Mouse (Mus musculus) MEL (cell line): Measurements from ENCODE around the gene Csde1. TPM values are rescaled to one million over a fixed set of nuclear protein-coding genes. Genes with fewer than 3 reads are reported as not detected.

ENCODE experiments used
- DNase-seq: peaks from one replicate; pipeline ENCODE4 v3.0.0; 2011; ENCODE audit warnings: low read depth, low spot score
- H3K27ac ChIP-seq: 2 replicates; pipeline ENCODE4 v1.5.1; 2012; ENCODE audit warnings: low read depth, mild to moderate bottlenecking, control low read depth, low read length, moderate library complexity; ENCODE audit not compliant: control insufficient read depth
- H3K27me3 ChIP-seq, 2 experiments: fragments of 150-350 bp in 1 of 2; sonication (generic) in 1 of 2; 2 replicates each; pipeline ENCODE4 v1.6.1; 2012; ENCODE audit warnings: low read length in 2 of 2, mild to moderate bottlenecking in 2 of 2, improper control_type of control experiment in 1 of 2, moderate library complexity in 1 of 2; ENCODE audit not compliant: insufficient read depth in 2 of 2, control insufficient read depth in 1 of 2
- H3K36me3 ChIP-seq, 2 experiments: 2 replicates each; pipeline ENCODE4 v1.6.1; 2012 to 2014; ENCODE audit warnings: low read length in 2 of 2, improper control_type of control experiment in 1 of 2, inconsistent platforms in 1 of 2, mild to moderate bottlenecking in 1 of 2; ENCODE audit not compliant: insufficient read depth in 2 of 2, control insufficient read depth in 1 of 2
- H3K4me1 ChIP-seq, 2 experiments: fragments of 150-350 bp in 1 of 2; sonication (generic) in 1 of 2; 2 replicates each; pipeline ENCODE4 v1.6.1; 2012; ENCODE audit warnings: low read length in 2 of 2, improper control_type of control experiment in 1 of 2, mild to moderate bottlenecking in 1 of 2; ENCODE audit not compliant: insufficient read depth in 2 of 2, control insufficient read depth in 1 of 2
- H3K4me3 ChIP-seq, 2 experiments: fragments of 150-350 bp in 1 of 2; sonication (generic) in 1 of 2; 2 replicates each; pipeline ENCODE4 v1.5.1; 2012; ENCODE audit warnings: low read depth in 2 of 2, low read length in 2 of 2, mild to moderate bottlenecking in 2 of 2, moderate library complexity in 2 of 2, control low read depth in 1 of 2, improper control_type of control experiment in 1 of 2; ENCODE audit not compliant: control insufficient read depth in 1 of 2, insufficient read depth in 1 of 2
- H3K79me2 ChIP-seq: 2 replicates; pipeline ENCODE4 v1.6.1; 2012; ENCODE audit warnings: mild to moderate bottlenecking, low read length, moderate library complexity; ENCODE audit not compliant: control insufficient read depth, poor library complexity, insufficient read depth
- H3K9ac ChIP-seq: 2 replicates; pipeline ENCODE4 v1.6.1; 2012; ENCODE audit warnings: low read depth, mild to moderate bottlenecking, control low read depth, low read length, moderate library complexity; ENCODE audit not compliant: control insufficient read depth, poor library complexity, severe bottlenecking
- H3K9me3 ChIP-seq: fragments of 150-350 bp; sonication (generic); replicated peaks from 2 replicates; pipeline ENCODE4 v1.6.1; 2012; ENCODE audit warnings: mild to moderate bottlenecking, low read length, improper control_type of control experiment, moderate library complexity; ENCODE audit not compliant: insufficient read depth
- BHLHE40 ChIP-seq: IDR thresholded peaks from 2 replicates; pipeline ENCODE4 v1.6.1; 2012; ENCODE audit warnings: low read depth, mild to moderate bottlenecking, inconsistent platforms, low read length, improper control_type of control experiment, borderline replicate concordance
- CHD1 ChIP-seq: IDR thresholded peaks from 2 replicates; pipeline ENCODE4 v1.6.1; 2012; ENCODE audit warnings: low read depth, mild to moderate bottlenecking, inconsistent platforms, low read length, improper control_type of control experiment
- CHD2 ChIP-seq: IDR thresholded peaks from 2 replicates; pipeline ENCODE4 v1.6.1; 2011; ENCODE audit warnings: low read length, improper control_type of control experiment
- CTCF ChIP-seq, 3 experiments: IDR thresholded peaks in 2 of 3; conservative IDR thresholded peaks in 1 of 3; 2 replicates each; pipeline ENCODE4 v1.5.1; 2011 to 2012; ENCODE audit warnings: low read length in 3 of 3, low read depth in 2 of 3, mild to moderate bottlenecking in 2 of 3, improper control_type of control experiment in 1 of 3, inconsistent platforms in 1 of 3, mixed read lengths in 1 of 3, moderate library complexity in 1 of 3; ENCODE audit not compliant: control insufficient read depth in 1 of 3, insufficient read depth in 1 of 3, poor library complexity in 1 of 3, severe bottlenecking in 1 of 3
- E2F4 ChIP-seq: IDR thresholded peaks from 2 replicates; pipeline ENCODE4 v1.6.1; 2011; ENCODE audit warnings: low read depth, low read length, improper control_type of control experiment, borderline replicate concordance
- EP300 ChIP-seq, 2 experiments: IDR thresholded peaks; 2 replicates each; pipeline ENCODE4 v1.6.1; 2011; ENCODE audit warnings: improper control_type of control experiment in 2 of 2, low read length in 2 of 2, low read depth in 1 of 2, mild to moderate bottlenecking in 1 of 2
- ETS1 ChIP-seq: IDR thresholded peaks from 2 replicates; pipeline ENCODE4 v1.6.1; 2012; ENCODE audit warnings: low read depth, mild to moderate bottlenecking, inconsistent platforms, low read length, improper control_type of control experiment, moderate library complexity
- GABPA ChIP-seq: IDR thresholded peaks from 2 replicates; pipeline ENCODE4 v1.6.1; 2012; ENCODE audit warnings: low read depth, mild to moderate bottlenecking, inconsistent platforms, low read length, improper control_type of control experiment, moderate library complexity
- GATA1 ChIP-seq: IDR thresholded peaks from 2 replicates; pipeline ENCODE4 v1.6.1; 2011; ENCODE audit warnings: low read depth, low read length, improper control_type of control experiment
- JUND ChIP-seq: IDR thresholded peaks from 2 replicates; pipeline ENCODE4 v1.6.1; 2011; ENCODE audit warnings: low read depth, mild to moderate bottlenecking, improper control_type of control experiment, low read length
- KAT2A ChIP-seq: conservative IDR thresholded peaks from 2 replicates; pipeline ENCODE4 v1.6.1; 2012; ENCODE audit warnings: low read depth, low read length, improper control_type of control experiment, inconsistent platforms
- MAX ChIP-seq: IDR thresholded peaks from 2 replicates; pipeline ENCODE4 v1.6.1; 2011; ENCODE audit warnings: low read length, improper control_type of control experiment
- MAZ ChIP-seq: IDR thresholded peaks from 2 replicates; pipeline ENCODE4 v1.6.1; 2012; ENCODE audit warnings: low read depth, mild to moderate bottlenecking, inconsistent platforms, low read length, improper control_type of control experiment
- MEF2A ChIP-seq: IDR thresholded peaks from 2 replicates; pipeline ENCODE4 v1.6.1; 2014; ENCODE audit warnings: low read depth, mild to moderate bottlenecking, inconsistent platforms, low read length, improper control_type of control experiment; ENCODE audit not compliant: poor library complexity, insufficient replicate concordance, severe bottlenecking; ENCODE audit errors: extremely low read depth
- MXI1 ChIP-seq: IDR thresholded peaks from 2 replicates; pipeline ENCODE4 v1.6.1; 2011; ENCODE audit warnings: mild to moderate bottlenecking, low read depth, low read length, improper control_type of control experiment
- MYB ChIP-seq: IDR thresholded peaks from 2 replicates; pipeline ENCODE4 v1.6.1; 2011; ENCODE audit warnings: mild to moderate bottlenecking, low read depth, low read length, improper control_type of control experiment
- MYC ChIP-seq: IDR thresholded peaks from 2 replicates; pipeline ENCODE4 v1.6.1; 2011; ENCODE audit warnings: low read depth, mild to moderate bottlenecking, low read length, improper control_type of control experiment, moderate library complexity
- NELFE ChIP-seq: IDR thresholded peaks from 2 replicates; pipeline ENCODE4 v1.6.1; 2011; ENCODE audit warnings: low read depth, low read length, improper control_type of control experiment
- POLR2A ChIP-seq, 2 experiments: IDR thresholded peaks; 2 replicates each; pipeline ENCODE4 v1.6.1; 2011 to 2012; ENCODE audit warnings: low read length in 2 of 2, mild to moderate bottlenecking in 2 of 2, control low read depth in 1 of 2, improper control_type of control experiment in 1 of 2, low read depth in 1 of 2, moderate library complexity in 1 of 2; ENCODE audit not compliant: control insufficient read depth in 1 of 2, insufficient read depth in 1 of 2, poor library complexity in 1 of 2
- POLR2AphosphoS2 ChIP-seq: IDR thresholded peaks from 2 replicates; pipeline ENCODE4 v1.6.1; 2011; ENCODE audit warnings: low read length, improper control_type of control experiment
- POLR2AphosphoS5 ChIP-seq: IDR thresholded peaks from 2 replicates; pipeline ENCODE4 v1.6.1; 2012; ENCODE audit warnings: low read depth, borderline replicate concordance, mild to moderate bottlenecking, inconsistent platforms, low read length, moderate library complexity, mixed read lengths
- RAD21 ChIP-seq: IDR thresholded peaks from 2 replicates; pipeline ENCODE4 v1.6.1; 2011; ENCODE audit warnings: mild to moderate bottlenecking, low read depth, low read length, improper control_type of control experiment
- RCOR1 ChIP-seq: IDR thresholded peaks from 2 replicates; pipeline ENCODE4 v1.6.1; 2012; ENCODE audit warnings: low read depth, mild to moderate bottlenecking, inconsistent platforms, low read length, improper control_type of control experiment
- SMC3 ChIP-seq: IDR thresholded peaks from 2 replicates; pipeline ENCODE4 v1.6.1; 2011; ENCODE audit warnings: low read depth, low read length, improper control_type of control experiment
- TAL1 ChIP-seq: IDR thresholded peaks from 2 replicates; pipeline ENCODE4 v1.6.1; 2012; ENCODE audit warnings: mild to moderate bottlenecking, inconsistent platforms, low read length, moderate library complexity, mixed read lengths
- TBP ChIP-seq: IDR thresholded peaks from 2 replicates; pipeline ENCODE4 v1.8.0; 2011; ENCODE audit warnings: low read depth, low read length, improper control_type of control experiment
- TCF12 ChIP-seq: IDR thresholded peaks from 2 replicates; pipeline ENCODE4 v1.6.1; 2014; ENCODE audit warnings: low read depth, mild to moderate bottlenecking, inconsistent platforms, low read length, improper control_type of control experiment, moderate library complexity
- UBTF ChIP-seq: IDR thresholded peaks from 2 replicates; pipeline ENCODE4 v1.6.1; 2012; ENCODE audit warnings: low read depth, mild to moderate bottlenecking, inconsistent platforms, low read length, improper control_type of control experiment, moderate library complexity, borderline replicate concordance; ENCODE audit not compliant: insufficient read depth
- USF1 ChIP-seq: IDR thresholded peaks from 2 replicates; pipeline ENCODE4 v1.6.1; 2014; ENCODE audit warnings: low read depth, mild to moderate bottlenecking, inconsistent platforms, low read length, improper control_type of control experiment, moderate library complexity
- USF2 ChIP-seq, 2 experiments: IDR thresholded peaks; 2 replicates each; pipeline ENCODE4 v1.6.1; 2011 to 2012; ENCODE audit warnings: improper control_type of control experiment in 2 of 2, low read length in 2 of 2, borderline replicate concordance in 1 of 2, inconsistent platforms in 1 of 2, low read depth in 1 of 2, mild to moderate bottlenecking in 1 of 2; ENCODE audit not compliant: insufficient read depth in 1 of 2
- ZC3H11A ChIP-seq: IDR thresholded peaks from 2 replicates; pipeline ENCODE4 v1.6.1; 2012; ENCODE audit warnings: low read depth, mild to moderate bottlenecking, inconsistent platforms, low read length, improper control_type of control experiment
- ZKSCAN1 ChIP-seq: IDR thresholded peaks from 2 replicates; pipeline ENCODE4 v1.6.1; 2012; ENCODE audit warnings: low read depth, mild to moderate bottlenecking, inconsistent platforms, low read length, improper control_type of control experiment, moderate library complexity
- ZMIZ1 ChIP-seq: IDR thresholded peaks from 2 replicates; pipeline ENCODE4 v1.6.1; 2012; ENCODE audit warnings: low read depth, mild to moderate bottlenecking, inconsistent platforms, low read length, improper control_type of control experiment, moderate library complexity
- ZNF384 ChIP-seq: IDR thresholded peaks from 2 replicates; pipeline ENCODE4 v1.6.1; 2012; ENCODE audit warnings: low read depth, mild to moderate bottlenecking, inconsistent platforms, low read length, improper control_type of control experiment
- polyA plus RNA-seq, 2 experiments: library from polyadenylated mRNA; stranded (reverse) in 1 of 2; unstranded in 1 of 2; fragments of >175 nt in 1 of 2; fragments of >200 nt in 1 of 2; gene quantifications; 2 replicates each; pipeline versions ENCODE4 v1.2.1 to v1.2.4; 2012; ENCODE audit warnings: low replicate concordance in 2 of 2, low read depth in 1 of 2; ENCODE audit not compliant: insufficient read length in 2 of 2, insufficient read depth in 1 of 2, missing spikeins in 1 of 2
- total RNA-seq: library from RNA; depleted of rRNA; stranded (reverse); fragments of 300-350 nt; gene quantifications from 2 replicates; pipeline ENCODE4 v1.2.3, GENCODE M21; 2012

Csde1 gene
- total and polyA plus RNA-seq, 3 experiments = 142 to 202 (median 189) TPM

GRCm38 (mm10) chr3:103058207-103059157, 38.3 kb downstream of the Csde1 start, which contains the start of gene Nras:
Nras (plus strand) TSS chr3:103058285.
- H3K27ac ChIP-seq = peak within 1 kb of the TSS; percentile 95
- H3K4me3 ChIP-seq = peak within 1 kb of the TSS; percentile 73 to 98
- DNase-seq = peak; percentile 95
- peak within 1 kb of the TSS; percentile 98 for H3K9ac ChIP-seq
- H3K36me3 ChIP-seq = peaks cover 11 to 35% of the 10 kb centered on the region in 2 experiments
- H3K4me1 ChIP-seq = peaks cover 3 to 4% of the 10 kb centered on the region in 2 experiments; a peak in 2 of 4 replicates
- no peaks in the 10 kb centered on the region for H3K27me3 ChIP-seq
- peaks cover 12% of the 10 kb centered on the region for H3K79me2 ChIP-seq
- H3K9me3 ChIP-seq = no peaks in the 10 kb centered on the region
- peak; percentile 42; the same call in 1 of the 2 replicates for TF ChIP-seq ETS1
- no peak for TF ChIP-seq ZKSCAN1
- peak; percentile 47 for TF ChIP-seq TCF12
- no peak for TF ChIP-seq CTCF (IDR thresholded peaks at IDR 0.05 in 2 of 3, conservative IDR thresholded peaks at IDR 0.05 in 1 of 3; ENCODE audit: control insufficient read depth in 1 of 3, insufficient read depth in 1 of 3, low read depth in 2 of 3, low read length in 3 of 3, poor library complexity in 1 of 3, severe bottlenecking in 1 of 3)
- no peak for TF ChIP-seq E2F4
- peak; percentile 93 for TF ChIP-seq USF1
- TF ChIP-seq TAL1 = no peak
- no peak for TF ChIP-seq RCOR1
- no peak for TF ChIP-seq SMC3
- TF ChIP-seq MYB = no peak; the same call in 1 of the 2 replicates
- peak; percentile 79 for TF ChIP-seq MYC
- no peak for TF ChIP-seq GABPA
- no peak for TF ChIP-seq GATA1
- TF ChIP-seq POLR2A (IDR thresholded peaks at IDR 0.05; ENCODE audit: control insufficient read depth in 1 of 2, insufficient read depth in 1 of 2, low read depth in 1 of 2, low read length in 2 of 2, poor library complexity in 1 of 2) = peak; percentile 67 to 80; a peak in 3 of 4 replicates
- TF ChIP-seq RAD21 = no peak
- TF ChIP-seq JUND = no peak
- TF ChIP-seq ZMIZ1 = peak; percentile 85; the same call in 1 of the 2 replicates
- peak in 1 of 2 experiments; percentile 41; a peak in 2 of 4 replicates for TF ChIP-seq EP300 (IDR thresholded peaks at IDR 0.05; ENCODE audit: low read depth in 1 of 2, low read length in 2 of 2)
- no peak for TF ChIP-seq CHD1
- TF ChIP-seq MAZ = peak; percentile 99
- TF ChIP-seq TBP = 0 out of 2 replicates have a peak, but pooled peaks have one; percentile 29
- peak; percentile 92 for TF ChIP-seq MAX
- peak; percentile 62; the same call in 1 of the 2 replicates for TF ChIP-seq NELFE
- no peak for TF ChIP-seq UBTF
- no peak for TF ChIP-seq POLR2AphosphoS5
- no peak for TF ChIP-seq MEF2A
- no peak; the same call in 1 of the 2 replicates for TF ChIP-seq KAT2A
- TF ChIP-seq CHD2 = 0 out of 2 replicates have a peak, but pooled peaks have one; percentile 16
- TF ChIP-seq MXI1 = peak; percentile 99
- TF ChIP-seq ZC3H11A = no peak
- TF ChIP-seq ZNF384 = no peak
- TF ChIP-seq POLR2AphosphoS2 = peak; percentile 98
- 0 out of 4 replicates have a peak, but pooled peaks of 1 of the 2 experiments have one; percentile 39 for TF ChIP-seq USF2 (IDR thresholded peaks at IDR 0.05; ENCODE audit: borderline replicate concordance in 1 of 2, insufficient read depth in 1 of 2, low read depth in 1 of 2, low read length in 2 of 2)
- 0 out of 2 replicates have a peak, but pooled peaks have one; percentile 14 for TF ChIP-seq BHLHE40
